Mouse (Mus musculus) MEL (cell line): Measurements from ENCODE around the gene Slc25a36. TPM values are rescaled to one million over a fixed set of nuclear protein-coding genes. Genes with fewer than 3 reads are reported as not detected.

Experiments
- DNase-seq: peaks from one replicate; pipeline ENCODE4 v3.0.0; 2011; ENCODE audit warnings: low read depth, low spot score
- H3K27ac ChIP-seq: 2 replicates; pipeline ENCODE4 v1.5.1; 2012; ENCODE audit warnings: low read depth, mild to moderate bottlenecking, control low read depth, low read length, moderate library complexity; ENCODE audit not compliant: control insufficient read depth
- H3K27me3 ChIP-seq, 2 experiments: fragments of 150-350 bp in 1 of 2; sonication (generic) in 1 of 2; 2 replicates each; pipeline ENCODE4 v1.6.1; 2012; ENCODE audit warnings: low read length in 2 of 2, mild to moderate bottlenecking in 2 of 2, improper control_type of control experiment in 1 of 2, moderate library complexity in 1 of 2; ENCODE audit not compliant: insufficient read depth in 2 of 2, control insufficient read depth in 1 of 2
- H3K36me3 ChIP-seq, 2 experiments: 2 replicates each; pipeline ENCODE4 v1.6.1; 2012 to 2014; ENCODE audit warnings: low read length in 2 of 2, improper control_type of control experiment in 1 of 2, inconsistent platforms in 1 of 2, mild to moderate bottlenecking in 1 of 2; ENCODE audit not compliant: insufficient read depth in 2 of 2, control insufficient read depth in 1 of 2
- H3K4me1 ChIP-seq, 2 experiments: fragments of 150-350 bp in 1 of 2; sonication (generic) in 1 of 2; 2 replicates each; pipeline ENCODE4 v1.6.1; 2012; ENCODE audit warnings: low read length in 2 of 2, improper control_type of control experiment in 1 of 2, mild to moderate bottlenecking in 1 of 2; ENCODE audit not compliant: insufficient read depth in 2 of 2, control insufficient read depth in 1 of 2
- H3K4me3 ChIP-seq, 2 experiments: fragments of 150-350 bp in 1 of 2; sonication (generic) in 1 of 2; 2 replicates each; pipeline ENCODE4 v1.5.1; 2012; ENCODE audit warnings: low read depth in 2 of 2, low read length in 2 of 2, mild to moderate bottlenecking in 2 of 2, moderate library complexity in 2 of 2, control low read depth in 1 of 2, improper control_type of control experiment in 1 of 2; ENCODE audit not compliant: control insufficient read depth in 1 of 2, insufficient read depth in 1 of 2
- H3K79me2 ChIP-seq: 2 replicates; pipeline ENCODE4 v1.6.1; 2012; ENCODE audit warnings: mild to moderate bottlenecking, low read length, moderate library complexity; ENCODE audit not compliant: control insufficient read depth, poor library complexity, insufficient read depth
- H3K9ac ChIP-seq: 2 replicates; pipeline ENCODE4 v1.6.1; 2012; ENCODE audit warnings: low read depth, mild to moderate bottlenecking, control low read depth, low read length, moderate library complexity; ENCODE audit not compliant: control insufficient read depth, poor library complexity, severe bottlenecking
- H3K9me3 ChIP-seq: fragments of 150-350 bp; sonication (generic); replicated peaks from 2 replicates; pipeline ENCODE4 v1.6.1; 2012; ENCODE audit warnings: mild to moderate bottlenecking, low read length, improper control_type of control experiment, moderate library complexity; ENCODE audit not compliant: insufficient read depth
- BHLHE40 ChIP-seq: IDR thresholded peaks from 2 replicates; pipeline ENCODE4 v1.6.1; 2012; ENCODE audit warnings: low read depth, mild to moderate bottlenecking, inconsistent platforms, low read length, improper control_type of control experiment, borderline replicate concordance
- CHD1 ChIP-seq: IDR thresholded peaks from 2 replicates; pipeline ENCODE4 v1.6.1; 2012; ENCODE audit warnings: low read depth, mild to moderate bottlenecking, inconsistent platforms, low read length, improper control_type of control experiment
- CTCF ChIP-seq, 3 experiments: IDR thresholded peaks in 2 of 3; conservative IDR thresholded peaks in 1 of 3; 2 replicates each; pipeline ENCODE4 v1.5.1; 2011 to 2012; ENCODE audit warnings: low read length in 3 of 3, low read depth in 2 of 3, mild to moderate bottlenecking in 2 of 3, improper control_type of control experiment in 1 of 3, inconsistent platforms in 1 of 3, mixed read lengths in 1 of 3, moderate library complexity in 1 of 3; ENCODE audit not compliant: control insufficient read depth in 1 of 3, insufficient read depth in 1 of 3, poor library complexity in 1 of 3, severe bottlenecking in 1 of 3
- E2F4 ChIP-seq: IDR thresholded peaks from 2 replicates; pipeline ENCODE4 v1.6.1; 2011; ENCODE audit warnings: low read depth, low read length, improper control_type of control experiment, borderline replicate concordance
- ETS1 ChIP-seq: IDR thresholded peaks from 2 replicates; pipeline ENCODE4 v1.6.1; 2012; ENCODE audit warnings: low read depth, mild to moderate bottlenecking, inconsistent platforms, low read length, improper control_type of control experiment, moderate library complexity
- GABPA ChIP-seq: IDR thresholded peaks from 2 replicates; pipeline ENCODE4 v1.6.1; 2012; ENCODE audit warnings: low read depth, mild to moderate bottlenecking, inconsistent platforms, low read length, improper control_type of control experiment, moderate library complexity
- GATA1 ChIP-seq: IDR thresholded peaks from 2 replicates; pipeline ENCODE4 v1.6.1; 2011; ENCODE audit warnings: low read depth, low read length, improper control_type of control experiment
- JUND ChIP-seq: IDR thresholded peaks from 2 replicates; pipeline ENCODE4 v1.6.1; 2011; ENCODE audit warnings: low read depth, mild to moderate bottlenecking, improper control_type of control experiment, low read length
- KAT2A ChIP-seq: conservative IDR thresholded peaks from 2 replicates; pipeline ENCODE4 v1.6.1; 2012; ENCODE audit warnings: low read depth, low read length, improper control_type of control experiment, inconsistent platforms
- MAFK ChIP-seq: IDR thresholded peaks from 2 replicates; pipeline ENCODE4 v1.6.1; 2011; ENCODE audit warnings: low read depth, mild to moderate bottlenecking, low read length, improper control_type of control experiment, borderline replicate concordance
- MAX ChIP-seq: IDR thresholded peaks from 2 replicates; pipeline ENCODE4 v1.6.1; 2011; ENCODE audit warnings: low read length, improper control_type of control experiment
- MAZ ChIP-seq: IDR thresholded peaks from 2 replicates; pipeline ENCODE4 v1.6.1; 2012; ENCODE audit warnings: low read depth, mild to moderate bottlenecking, inconsistent platforms, low read length, improper control_type of control experiment
- MXI1 ChIP-seq: IDR thresholded peaks from 2 replicates; pipeline ENCODE4 v1.6.1; 2011; ENCODE audit warnings: mild to moderate bottlenecking, low read depth, low read length, improper control_type of control experiment
- MYC ChIP-seq: IDR thresholded peaks from 2 replicates; pipeline ENCODE4 v1.6.1; 2011; ENCODE audit warnings: low read depth, mild to moderate bottlenecking, low read length, improper control_type of control experiment, moderate library complexity
- NELFE ChIP-seq: IDR thresholded peaks from 2 replicates; pipeline ENCODE4 v1.6.1; 2011; ENCODE audit warnings: low read depth, low read length, improper control_type of control experiment
- POLR2A ChIP-seq, 2 experiments: IDR thresholded peaks; 2 replicates each; pipeline ENCODE4 v1.6.1; 2011 to 2012; ENCODE audit warnings: low read length in 2 of 2, mild to moderate bottlenecking in 2 of 2, control low read depth in 1 of 2, improper control_type of control experiment in 1 of 2, low read depth in 1 of 2, moderate library complexity in 1 of 2; ENCODE audit not compliant: control insufficient read depth in 1 of 2, insufficient read depth in 1 of 2, poor library complexity in 1 of 2
- SIN3A ChIP-seq: IDR thresholded peaks from 2 replicates; pipeline ENCODE4 v1.6.1; 2012; ENCODE audit warnings: low read length, improper control_type of control experiment, inconsistent platforms
- SMC3 ChIP-seq: IDR thresholded peaks from 2 replicates; pipeline ENCODE4 v1.6.1; 2011; ENCODE audit warnings: low read depth, low read length, improper control_type of control experiment
- UBTF ChIP-seq: IDR thresholded peaks from 2 replicates; pipeline ENCODE4 v1.6.1; 2012; ENCODE audit warnings: low read depth, mild to moderate bottlenecking, inconsistent platforms, low read length, improper control_type of control experiment, moderate library complexity, borderline replicate concordance; ENCODE audit not compliant: insufficient read depth
- USF1 ChIP-seq: IDR thresholded peaks from 2 replicates; pipeline ENCODE4 v1.6.1; 2014; ENCODE audit warnings: low read depth, mild to moderate bottlenecking, inconsistent platforms, low read length, improper control_type of control experiment, moderate library complexity
- USF2 ChIP-seq, 2 experiments: IDR thresholded peaks; 2 replicates each; pipeline ENCODE4 v1.6.1; 2011 to 2012; ENCODE audit warnings: improper control_type of control experiment in 2 of 2, low read length in 2 of 2, borderline replicate concordance in 1 of 2, inconsistent platforms in 1 of 2, low read depth in 1 of 2, mild to moderate bottlenecking in 1 of 2; ENCODE audit not compliant: insufficient read depth in 1 of 2
- ZKSCAN1 ChIP-seq: IDR thresholded peaks from 2 replicates; pipeline ENCODE4 v1.6.1; 2012; ENCODE audit warnings: low read depth, mild to moderate bottlenecking, inconsistent platforms, low read length, improper control_type of control experiment, moderate library complexity
- ZMIZ1 ChIP-seq: IDR thresholded peaks from 2 replicates; pipeline ENCODE4 v1.6.1; 2012; ENCODE audit warnings: low read depth, mild to moderate bottlenecking, inconsistent platforms, low read length, improper control_type of control experiment, moderate library complexity
- polyA plus RNA-seq, 2 experiments: library from polyadenylated mRNA; stranded (reverse) in 1 of 2; unstranded in 1 of 2; fragments of >175 nt in 1 of 2; fragments of >200 nt in 1 of 2; gene quantifications; 2 replicates each; pipeline versions ENCODE4 v1.2.1 to v1.2.4; 2012; ENCODE audit warnings: low replicate concordance in 2 of 2, low read depth in 1 of 2; ENCODE audit not compliant: insufficient read length in 2 of 2, insufficient read depth in 1 of 2, missing spikeins in 1 of 2
- total RNA-seq: library from RNA; depleted of rRNA; stranded (reverse); fragments of 300-350 nt; gene quantifications from 2 replicates; pipeline ENCODE4 v1.2.3, GENCODE M21; 2012

The Slc25a36 gene
- total and polyA plus RNA-seq, 3 experiments, result 11.9 to 13.0 TPM; not detected in 1

DNA sequence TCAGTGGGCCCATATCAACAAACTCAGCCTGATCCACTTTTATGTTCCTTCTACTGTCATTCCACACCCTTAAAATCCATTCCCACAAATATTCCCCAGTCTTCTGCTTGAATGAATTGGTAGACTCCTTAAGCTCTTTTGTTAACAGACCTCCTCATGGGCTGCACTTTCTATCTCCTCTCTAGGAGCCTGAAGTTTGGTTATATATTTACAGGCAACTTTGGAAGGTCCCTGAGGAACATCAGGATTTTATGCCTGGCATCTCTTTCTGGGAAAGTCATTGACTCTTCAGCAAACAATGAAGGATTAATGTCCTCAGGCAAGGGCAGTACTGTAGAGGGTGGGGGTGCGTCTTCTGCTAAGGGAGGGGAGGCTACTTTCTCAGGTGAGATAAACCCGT is 10.5 kb upstream of the Slc25a36 start:
- Histone ChIP-seq H3K9ac (no peak overlapping the region), H3K27me3 (peaks cover 7 to 9% of the 10 kb centered on the region in 2 experiments), H3K27ac (no peak overlapping the region), H3K4me1 (no peaks in the 10 kb centered on the region), H3K79me2 (no peaks in the 10 kb centered on the region), H3K36me3 (no peaks in the 10 kb centered on the region), H3K4me3 (no peak overlapping the region)
- DNase-seq, result no peak
- TF ChIP-seq SIN3A, result no peak
- no peak for TF ChIP-seq ZMIZ1
- no peak for TF ChIP-seq UBTF
- no peak for TF ChIP-seq E2F4
- TF ChIP-seq, all 39 proteins: peak for 0
- H3K9me3 ChIP-seq, result no peaks in the 10 kb centered on the region

DNA sequence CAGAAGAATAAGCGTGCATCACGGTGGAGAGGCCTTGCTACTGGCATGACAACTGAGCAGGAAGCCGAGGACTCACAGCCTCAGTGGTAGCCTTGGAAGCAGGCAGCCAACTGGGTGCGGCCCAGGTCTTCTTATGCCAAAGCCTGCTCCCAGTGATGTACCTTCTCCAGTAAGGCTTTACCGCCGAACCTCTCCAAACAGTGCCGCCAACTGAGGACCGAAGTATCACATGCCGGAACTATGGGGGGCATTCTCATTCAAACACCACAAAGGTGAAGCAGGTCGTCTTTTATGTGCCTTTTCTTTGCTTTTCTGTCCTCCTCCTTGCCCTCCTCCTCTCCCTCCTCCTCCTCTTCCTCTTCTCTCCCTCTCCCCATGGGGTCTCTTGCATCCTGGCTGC is 3.3 kb upstream of the Slc25a36 start:
- Histone ChIP-seq H3K79me2 (peaks cover 11% of the 10 kb centered on the region), H3K36me3 (peaks cover 0 to 6% of the 10 kb centered on the region in 2 experiments; a peak in 2 of 4 replicates), H3K27ac (no peak overlapping the region), H3K27me3 (no peaks in the 10 kb centered on the region), H3K9me3 (no peaks in the 10 kb centered on the region), H3K4me1 (peaks cover 3 to 6% of the 10 kb centered on the region in 2 experiments; a peak in 3 of 4 replicates), H3K9ac (no peak overlapping the region), H3K4me3 (no peak overlapping the region)
- no peak for DNase-seq
- TF ChIP-seq GABPA (no peak), ETS1 (no peak), JUND (no peak)

GRCm38 (mm10) chr9:97113555-97113929 is 2.6 kb upstream of the Slc25a36 start:
- no peak overlapping the region for H3K4me3 ChIP-seq
- peaks cover 0 to 12% of the 10 kb centered on the region in 2 experiments; a peak in 2 of 4 replicates for H3K36me3 ChIP-seq
- H3K9me3 ChIP-seq, result no peaks in the 10 kb centered on the region
- DNase-seq, result no peak
- no peaks in the 10 kb centered on the region for H3K27me3 ChIP-seq
- TF ChIP-seq UBTF, result no peak
- TF ChIP-seq MYC, result no peak
- no peak for TF ChIP-seq POLR2A (IDR thresholded peaks at IDR 0.05; ENCODE audit: control insufficient read depth in 1 of 2, insufficient read depth in 1 of 2, low read depth in 1 of 2, low read length in 2 of 2, poor library complexity in 1 of 2)
- no peak for TF ChIP-seq USF2 (IDR thresholded peaks at IDR 0.05; ENCODE audit: borderline replicate concordance in 1 of 2, insufficient read depth in 1 of 2, low read depth in 1 of 2, low read length in 2 of 2)
- no peak for TF ChIP-seq MAZ
- no peak for TF ChIP-seq CTCF (IDR thresholded peaks at IDR 0.05 in 2 of 3, conservative IDR thresholded peaks at IDR 0.05 in 1 of 3; ENCODE audit: control insufficient read depth in 1 of 3, insufficient read depth in 1 of 3, low read depth in 2 of 3, low read length in 3 of 3, poor library complexity in 1 of 3, severe bottlenecking in 1 of 3)
- TF ChIP-seq MAX, result no peak
- no peak for TF ChIP-seq NELFE
- no peak for TF ChIP-seq SMC3
- no peak for TF ChIP-seq ZKSCAN1
- no peak for TF ChIP-seq USF1
- TF ChIP-seq KAT2A, result no peak
- TF ChIP-seq GATA1, result no peak
- no peak for TF ChIP-seq E2F4
- no peak for TF ChIP-seq GABPA
- TF ChIP-seq CHD1, result no peak
- TF ChIP-seq ETS1, result no peak
- no peak for TF ChIP-seq MXI1
- no peak for TF ChIP-seq MAFK
- no peak for TF ChIP-seq BHLHE40
- no peak overlapping the region for H3K27ac ChIP-seq
- H3K4me1 ChIP-seq, result peaks cover 3 to 6% of the 10 kb centered on the region in 2 experiments; a peak in 3 of 4 replicates
- H3K79me2 ChIP-seq, result peaks cover 17% of the 10 kb centered on the region
- H3K9ac ChIP-seq, result no peak overlapping the region
